Mouse (Mus musculus) hindbrain, postnatal 0 days (tissue): ENCODE data around the gene Slc1a1. TPM values are rescaled to one million over a fixed set of nuclear protein-coding genes. Genes with fewer than 3 reads are reported as not detected.

ENCODE experiments used
- ATAC-seq: fragments of 200-750 bp; cut with Nextera tagmentation; 2 replicates; pipeline ENCODE4 v1.8.0; 2017; ENCODE audit warnings: mild to moderate bottlenecking, moderate TSS enrichment, moderate library complexity
- DNase-seq: peaks from one replicate; pipeline ENCODE4 v3.0.0-alpha.2; 2015; ENCODE audit warnings: low spot score
- H3K27ac ChIP-seq: fragments of 300-500 bp; sonication (generic); 2 replicates; pipeline ENCODE4 v1.5.1; 2014; ENCODE audit warnings: mild to moderate bottlenecking
- H3K27me3 ChIP-seq: fragments of 300-500 bp; sonication (generic); 2 replicates; pipeline ENCODE4 v1.6.1; 2014; ENCODE audit warnings: low read length, mixed read lengths; ENCODE audit not compliant: insufficient read depth
- H3K36me3 ChIP-seq: fragments of 300-500 bp; sonication (generic); 2 replicates; pipeline ENCODE4 v1.6.1; 2014; ENCODE audit warnings: low read length, mixed read lengths; ENCODE audit not compliant: insufficient read depth
- H3K4me1 ChIP-seq: fragments of 300-500 bp; sonication (generic); 2 replicates; pipeline ENCODE4 v1.6.1; 2014; ENCODE audit warnings: antibody characterized with exemption, low read length, mixed read lengths; ENCODE audit not compliant: insufficient read depth
- H3K4me2 ChIP-seq: fragments of 300-500 bp; sonication (generic); 2 replicates; pipeline ENCODE4 v1.6.1; 2014; ENCODE audit warnings: low read depth, mild to moderate bottlenecking, low read length, moderate library complexity, mixed read lengths
- H3K4me3 ChIP-seq: fragments of 300-500 bp; sonication (generic); 2 replicates; pipeline ENCODE4 v1.5.1; 2014; ENCODE audit warnings: low read length
- H3K9ac ChIP-seq: fragments of 300-500 bp; sonication (generic); replicated peaks from 2 replicates; pipeline ENCODE4 v1.6.1; 2014; ENCODE audit warnings: mild to moderate bottlenecking, low read length, moderate library complexity, mixed read lengths
- H3K9me3 ChIP-seq: fragments of 300-500 bp; sonication (generic); 2 replicates; pipeline ENCODE4 v1.6.1; 2016; ENCODE audit warnings: low read length, mixed read lengths
- CTCF ChIP-seq: IDR thresholded peaks from 2 replicates; pipeline ENCODE4 v1.5.1; 2016; ENCODE audit warnings: antibody characterized with exemption, control low read depth, low read depth
- WGBS: fragments of 180-500 bp; shearing (Covaris S2); extraction: QIAGEN DNeasy Blood & Tissue Kit; methylation state at CpG from one replicate; pipeline ENCODE4 v1.1.7; 2014; 5-methylcytosine and 5-hydroxymethylcytosine counted together
- polyA plus RNA-seq: library from polyadenylated mRNA; unstranded; fragments of >200 nt; fragmentation: Nextera tagmentation; extraction: Ambion mirVana; gene quantifications from 2 replicates; pipeline ENCODE4 v1.2.1, GENCODE M21; 2015
- total RNA-seq: library from RNA; depleted of rRNA; stranded (reverse); fragments of >200 nt; gene quantifications from 2 replicates; pipeline ENCODE4 v1.2.3, GENCODE M21; 2014

Gene Slc1a1
- total and polyA plus RNA-seq, 2 experiments from 2014 or later: 49.0 to 67.3 TPM

DNA sequence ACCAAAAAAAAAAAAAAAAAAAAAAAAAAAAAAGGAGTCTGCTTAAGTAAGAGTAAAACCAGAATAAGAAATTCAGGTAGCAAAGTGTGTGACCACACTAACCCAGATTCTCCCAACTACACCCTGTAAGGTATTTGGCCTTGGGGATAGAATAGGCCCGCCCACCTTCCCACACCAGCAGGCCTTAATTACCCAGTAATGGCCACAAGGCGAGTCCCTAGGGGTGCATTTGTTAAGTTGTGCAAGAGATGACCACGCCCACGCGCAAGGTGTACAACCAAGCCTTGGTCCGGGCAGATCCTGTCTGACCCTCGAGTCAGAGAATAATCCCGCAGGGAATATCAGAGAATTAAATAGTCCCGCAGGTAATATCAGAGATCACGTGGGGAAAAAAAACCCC is 461 bp upstream of the Slc1a1 start:
- no peaks in the 10 kb centered on the region for H3K27me3 ChIP-seq
- 7% methylated on average over 10 of the region's 10 CpGs for whole genome bisulfite sequencing
- H3K36me3 ChIP-seq: no peaks in the 10 kb centered on the region
- peaks cover 8% of the 10 kb centered on the region; the same call in 1 of the 2 replicates for H3K4me1 ChIP-seq
- DNase-seq (peak; percentile 59), ATAC-seq (peak; percentile 58)
- no peak for TF ChIP-seq CTCF
- no peaks in the 10 kb centered on the region for H3K9me3 ChIP-seq
- H3K27ac ChIP-seq: peak overlapping the region; percentile 71; the same call in 1 of the 2 replicates
- H3K4me3 ChIP-seq: peak overlapping the region; percentile 63
- H3K4me2 ChIP-seq: peak overlapping the region; percentile 79
- peak overlapping the region; percentile 67 for H3K9ac ChIP-seq

DNA sequence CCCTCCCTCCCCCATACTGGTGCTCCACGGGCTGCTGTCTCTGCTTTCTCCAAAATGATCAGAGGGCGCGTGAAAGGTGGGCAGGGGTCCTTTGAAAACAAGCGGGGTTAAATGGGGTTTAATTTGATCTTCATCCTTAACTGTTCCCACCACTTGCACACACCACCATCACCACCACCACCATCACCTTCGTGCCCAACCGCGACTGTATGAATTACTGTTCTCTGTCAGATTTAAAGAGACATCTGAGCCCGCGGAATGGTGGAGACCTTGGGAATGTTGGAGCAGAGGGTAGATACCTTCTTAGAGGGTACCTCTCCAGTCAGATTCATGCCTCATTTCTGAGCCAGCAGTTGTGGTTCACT is 633 bp downstream of the Slc1a1 start:
- H3K27me3 ChIP-seq: no peaks in the 10 kb centered on the region
- H3K9ac ChIP-seq: peak overlapping the region; percentile 67
- peak; percentile 33 for ATAC-seq
- TF ChIP-seq CTCF: no peak
- H3K4me3 ChIP-seq: peak overlapping the region; percentile 63
- no peaks in the 10 kb centered on the region for H3K36me3 ChIP-seq
- H3K9me3 ChIP-seq: no peaks in the 10 kb centered on the region
- WGBS: 10% methylated on average over 9 of the region's 9 CpGs
- peaks cover 8% of the 10 kb centered on the region; the same call in 1 of the 2 replicates for H3K4me1 ChIP-seq
- peak overlapping the region; percentile 71 for H3K27ac ChIP-seq
- peak overlapping the region; percentile 79 for H3K4me2 ChIP-seq
- DNase-seq: no peak

- WGBS: 52% methylated on average over 3 of the region's 3 CpGs
- peak overlapping the region; percentile 67; the same call in 1 of the 2 replicates for H3K9ac ChIP-seq
Measured at GRCm38 (mm10) chr19:28836116-28836515, 1.3 kb downstream of the Slc1a1 start.

DNA sequence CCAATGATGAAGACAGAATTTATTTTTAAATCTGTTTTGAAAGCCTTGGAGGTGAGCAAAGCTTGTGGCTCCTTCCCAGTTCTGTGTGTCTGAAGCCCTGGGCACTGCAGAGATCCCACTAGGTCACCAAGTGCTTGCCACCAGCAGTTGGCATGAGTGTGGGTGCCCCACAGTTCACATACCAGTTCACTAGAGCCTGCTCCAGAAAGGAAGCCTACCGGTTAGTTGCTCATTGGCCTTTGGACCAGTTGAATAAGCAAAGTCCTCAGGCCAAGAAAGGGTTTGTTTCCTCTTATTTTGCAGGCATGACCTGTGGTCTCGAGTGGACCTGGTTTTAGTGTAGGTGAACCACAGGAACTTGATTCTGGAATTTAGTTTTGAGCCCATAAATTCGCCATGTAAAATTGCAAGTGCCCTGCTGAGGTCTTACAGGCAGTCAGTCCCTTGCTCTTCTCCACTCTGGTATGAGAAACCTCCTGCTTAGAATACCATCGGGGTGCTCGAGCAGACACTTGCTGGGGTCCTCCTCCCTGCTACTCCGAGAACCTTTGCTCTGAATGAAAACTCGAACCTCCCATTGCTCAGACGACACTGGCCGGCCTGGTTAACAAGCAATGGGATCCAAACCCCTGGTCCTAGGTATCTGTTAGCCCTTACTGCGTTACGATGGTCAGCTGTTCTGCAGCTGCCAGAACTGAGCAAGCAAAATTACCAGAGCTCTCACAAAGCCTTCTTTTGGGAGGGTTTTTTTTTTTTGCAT is 2.0 kb downstream of the Slc1a1 start:
- H3K27me3 ChIP-seq: no peaks in the 10 kb centered on the region
- no peaks in the 10 kb centered on the region for H3K9me3 ChIP-seq
- H3K4me3 ChIP-seq: no peak overlapping the region
- H3K4me2 ChIP-seq: peak overlapping the region; percentile 79
- H3K36me3 ChIP-seq: no peaks in the 10 kb centered on the region
- H3K4me1 ChIP-seq: peaks cover 8% of the 10 kb centered on the region; the same call in 1 of the 2 replicates
- DNase-seq (no peak), ATAC-seq (no peak)
- no peak overlapping the region for H3K9ac ChIP-seq
- WGBS: 76% methylated on average over 11 of the region's 11 CpGs
- no peak overlapping the region for H3K27ac ChIP-seq
- TF ChIP-seq CTCF: no peak

More at GRCm38 (mm10) chr19:28836116-28836515, 1.3 kb downstream of the Slc1a1 start:
- no peaks in the 10 kb centered on the region for H3K36me3 ChIP-seq
- no peak for DNase-seq
- peak overlapping the region; percentile 63 for H3K4me3 ChIP-seq
- H3K4me1 ChIP-seq: peaks cover 8% of the 10 kb centered on the region; the same call in 1 of the 2 replicates
- no peak overlapping the region for H3K27ac ChIP-seq
- H3K4me2 ChIP-seq: peak overlapping the region; percentile 79
- H3K9me3 ChIP-seq: no peaks in the 10 kb centered on the region
- no peak for TF ChIP-seq CTCF
- no peak for ATAC-seq
- no peaks in the 10 kb centered on the region for H3K27me3 ChIP-seq

- Histone ChIP-seq H3K9ac (no peak overlapping the region), H3K4me2 (no peak overlapping the region), H3K36me3 (no peaks in the 10 kb centered on the region), H3K27ac (no peak overlapping the region), H3K9me3 (no peaks in the 10 kb centered on the region), H3K4me1 (peaks cover 8% of the 10 kb centered on the region; the same call in 1 of the 2 replicates), H3K27me3 (no peaks in the 10 kb centered on the region), H3K4me3 (no peak overlapping the region)
- no peak for TF ChIP-seq CTCF
- DNase-seq: no peak
- WGBS: 79% methylated on average over 2 of the region's 2 CpGs
- no peak for ATAC-seq
Measured at GRCm38 (mm10) chr19:28838796-28839195, 3.9 kb downstream of the Slc1a1 start.

DNA sequence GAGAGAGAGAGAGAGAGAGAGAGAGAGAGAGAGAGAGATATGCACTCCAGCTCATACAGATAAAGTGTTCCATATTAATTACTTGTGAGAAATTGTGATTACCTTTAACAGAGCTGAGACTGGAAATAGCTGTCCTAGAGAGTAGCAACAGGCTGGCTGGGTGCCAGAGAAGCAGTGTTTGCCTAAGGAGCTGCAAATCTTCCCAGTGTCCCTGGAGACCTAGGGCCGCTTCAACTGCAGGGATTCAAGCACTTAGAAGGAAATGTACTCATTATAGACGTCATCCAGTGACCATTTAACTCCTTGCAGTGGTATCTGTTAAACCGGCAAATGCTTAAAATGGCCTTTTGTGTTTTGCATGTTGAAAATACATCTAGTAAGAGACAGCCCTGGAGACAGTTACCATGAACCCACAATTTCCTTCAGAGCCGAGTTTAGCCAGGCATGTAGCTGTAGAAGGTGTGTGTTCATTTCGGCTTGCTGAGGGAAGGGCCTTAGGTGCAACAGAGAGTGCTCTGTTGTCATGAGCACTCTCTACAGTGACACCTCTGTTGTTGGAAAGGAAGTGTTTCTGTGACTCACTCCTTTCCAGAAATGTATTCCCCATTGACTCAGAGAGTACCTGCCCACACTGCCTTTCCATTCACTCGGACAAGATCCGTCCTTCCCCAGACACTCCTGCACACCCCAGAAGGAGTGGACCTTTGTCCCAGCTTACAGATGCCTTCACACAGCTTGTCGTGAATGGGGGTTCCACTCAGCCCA is 10.3 kb downstream of the Slc1a1 start:
- Histone ChIP-seq H3K4me1 (no peaks in the 10 kb centered on the region), H3K9me3 (no peaks in the 10 kb centered on the region), H3K27me3 (no peaks in the 10 kb centered on the region), H3K4me3 (no peak overlapping the region), H3K36me3 (no peaks in the 10 kb centered on the region), H3K27ac (no peak overlapping the region), H3K4me2 (no peak overlapping the region), H3K9ac (no peak overlapping the region)
- TF ChIP-seq CTCF: no peak
- DNase-seq (peak; percentile 65), ATAC-seq (peak; percentile 53; the same call in 1 of the 2 replicates)
- 59% methylated on average over 8 of the region's 8 CpGs for WGBS

- Histone ChIP-seq H3K27ac (no peak overlapping the region), H3K36me3 (no peaks in the 10 kb centered on the region), H3K4me3 (no peak overlapping the region), H3K4me1 (no peaks in the 10 kb centered on the region), H3K27me3 (no peaks in the 10 kb centered on the region), H3K9me3 (no peaks in the 10 kb centered on the region), H3K9ac (no peak overlapping the region), H3K4me2 (no peak overlapping the region)
- no peak for ATAC-seq
- TF ChIP-seq CTCF: no peak
- DNase-seq: no peak
- WGBS: 96% methylated on average over 3 of the region's 3 CpGs
Measured at GRCm38 (mm10) chr19:28850510-28850909, 15.7 kb downstream of the Slc1a1 start.
